Mouse (Mus musculus): Measurements from ENCODE around the gene Cpne6.

Cpne6 gene

GRCm38 (mm10) chr14:55496761-55497448 lies 13.3 kb upstream of the Cpne6 start:
- no peak for ATAC-seq (ENCODE audit: insufficient number of reproducible peaks, low FRiP score, low TSS enrichment)

- peak; percentile 10; the same call in 1 of the 2 replicates for ATAC-seq (ENCODE audit: insufficient number of reproducible peaks, low FRiP score, low TSS enrichment)
Observed at GRCm38 (mm10) chr14:55497449-55497821, 12.8 kb upstream of the Cpne6 start.

- ATAC-seq (ENCODE audit: insufficient number of reproducible peaks, low FRiP score, low TSS enrichment) = no peak
Observed at GRCm38 (mm10) chr14:55505612-55506011, 4.6 kb upstream of the Cpne6 start.

GRCm38 (mm10) chr14:55507801-55508200 lies 2.4 kb upstream of the Cpne6 start:
- ATAC-seq (ENCODE audit: insufficient number of reproducible peaks, low FRiP score, low TSS enrichment) = no peak

GRCm38 (mm10) chr14:55509540-55509939 lies 705 bp upstream of the Cpne6 start:
- ATAC-seq (ENCODE audit: insufficient number of reproducible peaks, low FRiP score, low TSS enrichment) = no peak

- ATAC-seq (ENCODE audit: insufficient number of reproducible peaks, low FRiP score, low TSS enrichment) = no peak
Observed at GRCm38 (mm10) chr14:55511037-55511436, 792 bp downstream of the Cpne6 start.

GRCm38 (mm10) chr14:55513927-55514326 lies 3.7 kb downstream of the Cpne6 start:
- no peak for ATAC-seq (ENCODE audit: insufficient number of reproducible peaks, low FRiP score, low TSS enrichment)

- ATAC-seq (ENCODE audit: insufficient number of reproducible peaks, low FRiP score, low TSS enrichment) = no peak
Observed at GRCm38 (mm10) chr14:55515846-55516245, 5.6 kb downstream of the Cpne6 start.

GRCm38 (mm10) chr14:55518897-55519296 lies 8.7 kb downstream of the Cpne6 start:
- ATAC-seq (ENCODE audit: insufficient number of reproducible peaks, low FRiP score, low TSS enrichment) = no peak

GRCm38 (mm10) chr14:55519604-55520003 lies 9.4 kb downstream of the Cpne6 start:
- no peak for ATAC-seq (ENCODE audit: insufficient number of reproducible peaks, low FRiP score, low TSS enrichment)

GRCm38 (mm10) chr14:55520451-55521361 lies 10.5 kb downstream of the Cpne6 start:
- ATAC-seq (ENCODE audit: insufficient number of reproducible peaks, low FRiP score, low TSS enrichment) = peak; percentile 37; the same call in 1 of the 2 replicates

- ATAC-seq (ENCODE audit: insufficient number of reproducible peaks, low FRiP score, low TSS enrichment) = no peak
Observed at GRCm38 (mm10) chr14:55524062-55524461, 13.8 kb downstream of the Cpne6 start.

GRCm38 (mm10) chr14:55524785-55525184 lies 14.5 kb downstream of the Cpne6 start, which contains the start of gene Nrl:
Gene Nrl (minus strand): TSS chr14:55524981.
- ATAC-seq (ENCODE audit: insufficient number of reproducible peaks, low FRiP score, low TSS enrichment) = no peak

GRCm38 (mm10) chr14:55526674-55527073 lies 16.4 kb downstream of the Cpne6 start:
- ATAC-seq (ENCODE audit: insufficient number of reproducible peaks, low FRiP score, low TSS enrichment) = no peak

GRCm38 (mm10) chr14:55527940-55528339 lies 17.7 kb downstream of the Cpne6 start:
- no peak for ATAC-seq (ENCODE audit: insufficient number of reproducible peaks, low FRiP score, low TSS enrichment)

GRCm38 (mm10) chr14:55536116-55536745 lies 26.0 kb downstream of the Cpne6 start:
- ATAC-seq (ENCODE audit: insufficient number of reproducible peaks, low FRiP score, low TSS enrichment) = no peak

GRCm38 (mm10) chr14:55540067-55540786 lies 30.0 kb downstream of the Cpne6 start, which contains the start of gene Pck2:
Gene Pck2 (plus strand): TSS chr14:55540266.
- peak; percentile 93 for ATAC-seq (ENCODE audit: insufficient number of reproducible peaks, low FRiP score, low TSS enrichment)

- 0 out of 2 replicates have a peak, but pooled peaks have one; percentile 13 for ATAC-seq (ENCODE audit: insufficient number of reproducible peaks, low FRiP score, low TSS enrichment)
Observed at GRCm38 (mm10) chr14:55540787-55541321, 30.6 kb downstream of the Cpne6 start.

- no peak for ATAC-seq (ENCODE audit: insufficient number of reproducible peaks, low FRiP score, low TSS enrichment)
Observed at GRCm38 (mm10) chr14:55542268-55542667, 32.0 kb downstream of the Cpne6 start.

GRCm38 (mm10) chr14:55544334-55544733 lies 34.1 kb downstream of the Cpne6 start:
- no peak for ATAC-seq (ENCODE audit: insufficient number of reproducible peaks, low FRiP score, low TSS enrichment)

All from cerebellum, adult (tissue).